Mouse (Mus musculus) stomach, embryonic 14.5 days (tissue): ENCODE data around the gene Gfod1. TPM values are rescaled to one million over a fixed set of nuclear protein-coding genes. Genes with fewer than 3 reads are reported as not detected.
A peak's percentile ranks its signal among the peaks of the same experiment; 100 is the strongest.

Experiments used
- ATAC-seq: fragments of 200-750 bp; cut with Nextera tagmentation; 2 replicates; pipeline ENCODE4 v1.8.0; 2017; ENCODE audit warnings: low read depth, moderate TSS enrichment; ENCODE audit not compliant: insufficient number of reproducible peaks, insufficient read depth, low FRiP score
- H3K27ac ChIP-seq: fragments of 300-500 bp; sonication (generic); 2 replicates; pipeline ENCODE4 v1.5.1; 2014; ENCODE audit warnings: mild to moderate bottlenecking, low read length, moderate library complexity, mixed read lengths
- H3K27me3 ChIP-seq: fragments of 300-500 bp; sonication (generic); 2 replicates; pipeline ENCODE4 v1.6.1; 2014; ENCODE audit warnings: low read length, control low read depth, mixed read lengths; ENCODE audit not compliant: control insufficient read depth, insufficient read depth
- H3K36me3 ChIP-seq: fragments of 300-500 bp; sonication (generic); 2 replicates; pipeline ENCODE4 v1.6.1; 2014; ENCODE audit warnings: mild to moderate bottlenecking, control low read depth, low read length, moderate library complexity, mixed read lengths; ENCODE audit not compliant: control insufficient read depth, insufficient read depth
- H3K4me1 ChIP-seq: fragments of 300-500 bp; sonication (generic); 2 replicates; pipeline ENCODE4 v1.6.1; 2014; ENCODE audit warnings: low read length, control low read depth, mixed read lengths; ENCODE audit not compliant: control insufficient read depth, insufficient read depth
- H3K4me2 ChIP-seq: fragments of 300-500 bp; sonication (generic); replicated peaks from 2 replicates; pipeline ENCODE4 v1.6.1; 2014; ENCODE audit warnings: low read depth, low read length, control low read depth
- H3K4me3 ChIP-seq: fragments of 300-500 bp; sonication (generic); 2 replicates; pipeline ENCODE4 v1.5.1; 2014; ENCODE audit warnings: low read depth, low read length, control low read depth
- H3K9ac ChIP-seq: fragments of 300-500 bp; sonication (generic); replicated peaks from 2 replicates; pipeline ENCODE4 v1.6.1; 2014; ENCODE audit warnings: low read depth, mild to moderate bottlenecking, control low read depth, low read length, moderate library complexity, mixed read lengths
- H3K9me3 ChIP-seq: fragments of 300-500 bp; sonication (generic); 2 replicates; pipeline ENCODE4 v1.6.1; 2016; ENCODE audit warnings: low read depth, low read length, control low read depth; ENCODE audit not compliant: control insufficient read depth
- WGBS: fragments of 180-500 bp; shearing (Covaris S2); extraction: QIAGEN DNeasy Blood & Tissue Kit; methylation state at CpG from one replicate; pipeline ENCODE4 v1.1.7; 2014; 5-methylcytosine and 5-hydroxymethylcytosine counted together
- polyA plus RNA-seq: library from polyadenylated mRNA; unstranded; fragments of >200 nt; fragmentation: Nextera tagmentation; extraction: Ambion mirVana; gene quantifications from 2 replicates; pipeline ENCODE4 v1.2.1, GENCODE M21; 2014

Gfod1 gene
- polyA plus RNA-seq, 1 experiment from 2014 or later, result 0.49 TPM

- H3K9me3 ChIP-seq, result no peaks in the 10 kb centered on the region
- peaks cover 17% of the 10 kb centered on the region for H3K4me1 ChIP-seq
- H3K9ac ChIP-seq, result peak overlapping the region; percentile 55
- H3K4me2 ChIP-seq, result peak overlapping the region; percentile 100
- under 1% methylated on average over 75 of the region's 78 CpGs for WGBS
- H3K36me3 ChIP-seq, result no peaks in the 10 kb centered on the region
- H3K27ac ChIP-seq, result peak overlapping the region; percentile 75
- peak; percentile 18 for ATAC-seq
- H3K27me3 ChIP-seq, result 0 out of 2 replicates have a peak, but pooled peaks cover 12% of the 10 kb centered on the region
- peak overlapping the region; percentile 65 for H3K4me3 ChIP-seq
These were observed 609 bp downstream of the Gfod1 start for GRCm38 (mm10) chr13:43303161-43303965.

GRCm38 (mm10) chr13:43302651-43303160, 1.3 kb downstream of the Gfod1 start:
- Histone ChIP-seq H3K4me3 (peak overlapping the region; percentile 65), H3K4me1 (peaks cover 17% of the 10 kb centered on the region), H3K9me3 (no peaks in the 10 kb centered on the region), H3K27ac (no peak overlapping the region), H3K36me3 (no peaks in the 10 kb centered on the region), H3K9ac (peak overlapping the region; percentile 55; the same call in 1 of the 2 replicates), H3K27me3 (0 out of 2 replicates have a peak, but pooled peaks cover 12% of the 10 kb centered on the region), H3K4me2 (peak overlapping the region; percentile 100)
- WGBS, result 2% methylated on average over 19 of the region's 19 CpGs
- ATAC-seq, result no peak

GRCm38 (mm10) chr13:43302239-43302638, 1.7 kb downstream of the Gfod1 start:
- peak overlapping the region; percentile 65 for H3K4me3 ChIP-seq
- no peak overlapping the region for H3K9ac ChIP-seq

GRCm38 (mm10) chr13:43300906-43301305, 3.1 kb downstream of the Gfod1 start:
- no peaks in the 10 kb centered on the region for H3K9me3 ChIP-seq
- ATAC-seq, result no peak
- H3K4me1 ChIP-seq, result peaks cover 17% of the 10 kb centered on the region
- no peaks in the 10 kb centered on the region for H3K36me3 ChIP-seq
- no peak overlapping the region for H3K4me3 ChIP-seq
- WGBS, result 44% methylated on average over 9 of the region's 9 CpGs
- H3K4me2 ChIP-seq, result no peak overlapping the region
- 0 out of 2 replicates have a peak, but pooled peaks cover 12% of the 10 kb centered on the region for H3K27me3 ChIP-seq
- H3K27ac ChIP-seq, result no peak overlapping the region
- no peak overlapping the region for H3K9ac ChIP-seq

More at GRCm38 (mm10) chr13:43302239-43302638, 1.7 kb downstream of the Gfod1 start:
- Histone ChIP-seq H3K4me2 (peak overlapping the region; percentile 100), H3K4me1 (peaks cover 17% of the 10 kb centered on the region), H3K27ac (no peak overlapping the region), H3K9me3 (no peaks in the 10 kb centered on the region), H3K36me3 (no peaks in the 10 kb centered on the region), H3K27me3 (0 out of 2 replicates have a peak, but pooled peaks cover 12% of the 10 kb centered on the region)
- WGBS, result 7% methylated on average over 11 of the region's 11 CpGs
- ATAC-seq, result no peak

GRCm38 (mm10) chr13:43300366-43300765, 3.6 kb downstream of the Gfod1 start:
- no peaks in the 10 kb centered on the region for H3K9me3 ChIP-seq
- H3K4me1 ChIP-seq, result peaks cover 17% of the 10 kb centered on the region
- ATAC-seq, result no peak
- no peak overlapping the region for H3K9ac ChIP-seq
- no peak overlapping the region for H3K4me3 ChIP-seq
- 0 out of 2 replicates have a peak, but pooled peaks cover 12% of the 10 kb centered on the region for H3K27me3 ChIP-seq
- WGBS, result 30% methylated on average over 5 of the region's 5 CpGs
- no peaks in the 10 kb centered on the region for H3K36me3 ChIP-seq
- no peak overlapping the region for H3K4me2 ChIP-seq
- no peak overlapping the region for H3K27ac ChIP-seq

GRCm38 (mm10) chr13:43299171-43299570, 4.8 kb downstream of the Gfod1 start:
- Histone ChIP-seq H3K9ac (no peak overlapping the region), H3K27ac (no peak overlapping the region), H3K4me1 (peaks cover 17% of the 10 kb centered on the region), H3K4me3 (no peak overlapping the region), H3K4me2 (no peak overlapping the region), H3K9me3 (no peaks in the 10 kb centered on the region), H3K27me3 (0 out of 2 replicates have a peak, but pooled peaks cover 12% of the 10 kb centered on the region), H3K36me3 (no peaks in the 10 kb centered on the region)
- WGBS, result 56% methylated on average over 5 of the region's 5 CpGs
- no peak for ATAC-seq

GRCm38 (mm10) chr13:43297526-43297925, 6.4 kb downstream of the Gfod1 start:
- H3K9ac ChIP-seq, result no peak overlapping the region
- H3K9me3 ChIP-seq, result no peaks in the 10 kb centered on the region
- H3K4me2 ChIP-seq, result no peak overlapping the region
- no peak overlapping the region for H3K4me3 ChIP-seq
- no peaks in the 10 kb centered on the region for H3K36me3 ChIP-seq
- no peak for ATAC-seq
- H3K27me3 ChIP-seq, result 0 out of 2 replicates have a peak, but pooled peaks cover 12% of the 10 kb centered on the region
- no peak overlapping the region for H3K27ac ChIP-seq
- 94% methylated on average over 5 of the region's 5 CpGs for WGBS
- peaks cover 9% of the 10 kb centered on the region; the same call in 1 of the 2 replicates for H3K4me1 ChIP-seq

GRCm38 (mm10) chr13:43296140-43296805, 7.7 kb downstream of the Gfod1 start:
- Histone ChIP-seq H3K4me3 (no peak overlapping the region), H3K4me2 (no peak overlapping the region), H3K27me3 (0 out of 2 replicates have a peak, but pooled peaks cover 6% of the 10 kb centered on the region), H3K4me1 (no peaks in the 10 kb centered on the region), H3K9me3 (no peaks in the 10 kb centered on the region), H3K9ac (no peak overlapping the region), H3K36me3 (no peaks in the 10 kb centered on the region), H3K27ac (no peak overlapping the region)
- WGBS, result 62% methylated on average over 7 of the region's 7 CpGs
- ATAC-seq, result no peak
